In the genomic region with DNA sequence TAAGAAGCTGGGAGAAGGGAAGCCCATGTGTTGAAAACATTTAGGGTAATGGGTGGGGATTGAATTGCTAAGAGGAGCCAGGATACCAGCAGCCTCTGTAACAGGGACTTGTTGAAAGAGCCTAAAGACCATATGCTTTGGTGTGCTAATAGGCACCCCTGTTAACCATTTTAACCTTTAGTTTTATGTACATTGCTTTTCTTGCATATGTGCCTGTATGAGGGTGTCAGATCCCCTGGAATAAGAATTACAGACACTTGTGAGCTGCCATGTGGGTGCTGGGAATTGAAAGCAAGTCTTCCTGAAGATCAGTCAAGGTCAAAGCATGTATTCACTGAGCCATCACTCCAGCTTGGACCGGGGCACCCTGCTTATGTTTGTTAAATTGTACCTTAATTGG, we compare ENCODE assay signal across 19 mouse cellular contexts. TPM values are rescaled to one million over a fixed set of nuclear protein-coding genes. Genes with fewer than 3 reads are reported as not detected.
DNase-seq lines count a peak whose midpoint lies in the region; ATAC-seq lines count a peak whose summit lies in the region.
"Had no signal": no experiment of that assay in that cellular context is flagged by ENCODE, and none has a peak within 500 bp of the region (broad histone marks: within the 10 kb centered on the region; RNA-seq: fewer than 3 reads in every experiment).

No protein-coding gene starts in this region.

- DNase-seq in ES-CJ7 (ENCODE audit: low read depth, low spot score) = peak; percentile 57
- peak; percentile 13 for DNase-seq in R1 (ENCODE audit: low read depth, low spot score)
- DNase-seq in spleen, adult 18-20 months = no peak
- no peak for DNase-seq in thymus, postnatal 36 days
- DNase-seq: adrenal gland, adult 8-10 months; adrenal gland, postnatal 14 days; adrenal gland, postnatal 36 days; cerebellum, adult 11-12 months; cerebellum, adult 2 months; cerebellum, adult 9-10 months; cerebellum, postnatal 10 days; cerebellum, postnatal 25 days had no signal

- ATAC-seq in common myeloid progenitor, adult 5-6 weeks (replicated peaks; ENCODE audit: low read depth, poor library complexity, severe bottlenecking) = 0 out of 2 replicates have a peak, but pooled peaks have one; percentile 2
- ATAC-seq: activated CD4-positive, CD25-positive, alpha-beta regulatory T cell, adult 4 months; forebrain, embryonic 13.5 days; forebrain, embryonic 16.5 days; Patski had no signal

RNA-seq across cellular contexts. Expression of gene Spcs3, which starts 35.4 kb away (rescaled TPM):
- total RNA-seq in common myeloid progenitor, adult 5-6 weeks (2017) = 123 and 128 TPM in 2 replicates

RNA-seq across cellular contexts. Expression of gene Spata4, which starts 35.4 kb away (rescaled TPM):
- total RNA-seq in common myeloid progenitor, adult 5-6 weeks (2017) = not detected in 2 replicates
- total RNA-seq: adrenal gland, adult 18-20 months; adrenal gland, postnatal 14 days; G1E had no signal

RNA-seq across cellular contexts. Expression of gene Asb5, which starts 35.8 kb away (rescaled TPM):
- total RNA-seq in common myeloid progenitor, adult 5-6 weeks (2017) = not detected in 2 replicates
- total RNA-seq: adrenal gland, postnatal 14 days had no signal

Comparison
In these comparisons a context has a peak if more than half of its experiments do, and no peak if none do; other contexts are left out.
1. DNase-seq: peak in ES-CJ7 (single experiment) and R1 (single experiment); none in spleen, adult 18-20 months (0 of 2) and thymus, postnatal 36 days (0 of 2).